Mouse (Mus musculus): ENCODE measurements at regions not wholly inside any gene's neighbourhood (a gene's known extent, or its start where the extent isn't known, plus 50 kb on each side); places are given as distances from the start of the nearest gene placed in this dataset.
"Not testable (repeated sequence)": the region's sequence is repeated elsewhere in the genome, so short reads cannot be mapped to it uniquely, and the experiment has no call there.

DNA sequence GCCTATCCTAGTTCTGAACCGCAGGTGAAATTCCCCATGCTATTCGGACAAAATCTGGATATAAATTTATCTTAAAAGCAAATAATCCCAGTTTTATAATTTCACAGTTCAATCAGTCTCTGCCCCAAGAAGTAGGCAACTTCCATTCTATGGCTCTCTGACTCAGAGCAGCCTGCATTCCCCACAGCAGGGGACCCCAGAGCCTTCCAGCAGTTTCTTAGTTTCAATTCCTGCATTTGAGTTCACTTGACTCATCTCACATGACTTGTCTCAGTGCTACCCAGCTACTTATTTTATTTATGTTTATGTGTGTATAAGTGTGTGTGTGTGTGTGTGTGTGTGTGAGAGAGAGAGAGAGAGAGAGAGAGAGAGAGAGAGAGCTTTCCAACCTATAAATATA is 650.0 kb downstream of the Nebl start:
- no peak for DNase-seq (ENCODE audit: low read depth, low spot score)

DNA sequence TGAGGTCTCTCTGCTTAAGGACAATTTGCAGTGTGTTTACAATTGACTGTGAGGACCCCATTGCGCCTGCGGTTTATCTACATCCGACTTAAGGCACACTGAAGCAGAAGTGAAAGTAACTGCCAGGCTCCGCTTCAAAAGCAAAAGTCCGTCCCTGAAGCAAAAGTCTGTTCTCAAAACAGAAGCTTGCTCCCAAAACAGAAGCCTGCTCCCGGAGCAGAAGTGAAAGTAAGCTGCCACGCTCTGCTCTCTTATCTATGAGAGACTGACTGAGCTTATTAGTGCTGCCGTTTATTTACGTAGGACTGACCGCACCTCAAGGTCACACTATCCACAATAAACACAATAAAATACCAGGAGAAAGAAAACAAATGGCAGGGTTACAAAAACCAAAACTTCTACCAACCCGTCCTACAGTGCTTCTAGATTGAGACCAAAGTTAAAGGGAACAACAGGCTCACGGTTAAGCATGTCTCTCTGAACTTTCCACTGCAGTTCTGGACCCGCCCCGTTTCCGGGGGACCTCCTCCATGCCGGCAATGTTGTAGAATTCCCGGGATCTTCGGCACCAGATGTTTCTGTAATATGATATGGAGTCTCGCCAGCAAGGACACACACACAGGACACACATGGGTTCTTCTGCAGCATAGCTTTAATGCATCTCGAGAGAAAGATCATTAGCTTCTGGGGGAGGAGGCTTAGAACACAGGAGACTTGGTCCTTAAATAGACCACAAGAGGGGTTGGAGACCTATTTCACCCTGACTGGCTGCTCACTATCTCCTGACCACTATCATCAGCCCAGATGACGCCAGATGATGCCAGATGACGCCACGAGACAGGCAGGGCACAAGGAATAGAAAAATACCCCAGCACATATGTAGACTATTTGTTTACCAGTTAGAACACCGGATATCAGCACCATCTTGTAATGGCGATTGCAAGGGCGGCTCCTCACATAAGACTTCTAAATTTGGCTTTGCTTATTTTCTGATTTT is 665.8 kb downstream of the Nebl start:
- not testable (repeated sequence) for DNase-seq (ENCODE audit: low read depth, low spot score)

Data from telencephalon, adult 2 months (tissue).